Mouse (Mus musculus) limb, embryonic 12.5 days (tissue): ENCODE measurements around the gene Nr6a1. TPM values are rescaled to one million over a fixed set of nuclear protein-coding genes. Genes with fewer than 3 reads are reported as not detected.

Source experiments
- ATAC-seq: fragments of 200-750 bp; cut with Nextera tagmentation; 2 replicates; pipeline ENCODE4 v1.8.0; 2017; ENCODE audit warnings: low read depth, moderate TSS enrichment; ENCODE audit not compliant: insufficient number of reproducible peaks, insufficient read depth, low FRiP score, low TSS enrichment
- H3K27ac ChIP-seq: fragments of 300-500 bp; sonication (generic); 2 replicates; pipeline ENCODE4 v1.5.1; 2016; ENCODE audit warnings: mild to moderate bottlenecking, moderate library complexity
- H3K27me3 ChIP-seq: fragments of 300-500 bp; sonication (generic); 2 replicates; pipeline ENCODE4 v1.6.1; 2016; ENCODE audit warnings: mild to moderate bottlenecking, moderate library complexity
- H3K36me3 ChIP-seq: fragments of 300-500 bp; sonication (generic); 2 replicates; pipeline ENCODE4 v1.6.1; 2016; ENCODE audit warnings: mild to moderate bottlenecking, moderate library complexity
- H3K4me1 ChIP-seq: fragments of 300-500 bp; sonication (generic); replicated peaks from 2 replicates; pipeline ENCODE4 v1.6.1; 2016
- H3K4me2 ChIP-seq: fragments of 300-500 bp; sonication (generic); 2 replicates; pipeline ENCODE4 v1.6.1; 2016; ENCODE audit warnings: mild to moderate bottlenecking, moderate library complexity
- H3K4me3 ChIP-seq: fragments of 300-500 bp; sonication (generic); replicated peaks from 2 replicates; pipeline ENCODE4 v1.5.1; 2016; ENCODE audit warnings: mild to moderate bottlenecking
- H3K9ac ChIP-seq: fragments of 300-500 bp; sonication (generic); replicated peaks from 2 replicates; pipeline ENCODE4 v1.6.1; 2016; ENCODE audit warnings: mild to moderate bottlenecking, moderate library complexity
- H3K9me3 ChIP-seq: fragments of 300-500 bp; sonication (generic); 2 replicates; pipeline ENCODE4 v1.6.1; 2016; ENCODE audit warnings: mild to moderate bottlenecking, moderate library complexity
- WGBS: fragments of 180-500 bp; shearing (Covaris S2); methylation state at CpG from one replicate; pipeline ENCODE4 v1.1.7; 2016; 5-methylcytosine and 5-hydroxymethylcytosine counted together
- polyA plus RNA-seq: library from polyadenylated mRNA; unstranded; fragments of >200 nt; fragmentation: Nextera tagmentation; extraction: Ambion mirVana; gene quantifications from 2 replicates; pipeline ENCODE4 v1.2.1, GENCODE M21; 2016

Nr6a1 gene
- polyA plus RNA-seq, 1 experiment from 2014 or later: 0.85 TPM

GRCm38 (mm10) chr2:38866711-38867110 lies 60.8 kb downstream of the Nr6a1 start:
- Histone ChIP-seq H3K9me3 (no peaks in the 10 kb centered on the region), H3K27me3 (no peaks in the 10 kb centered on the region), H3K27ac (no peak overlapping the region), H3K4me3 (no peak overlapping the region), H3K36me3 (peaks cover 57% of the 10 kb centered on the region), H3K9ac (no peak overlapping the region), H3K4me2 (no peak overlapping the region), H3K4me1 (no peaks in the 10 kb centered on the region)
- WGBS: 82% methylated on average over 1 of the region's 1 CpGs
- no peak for ATAC-seq

GRCm38 (mm10) chr2:38864011-38864410 lies 63.5 kb downstream of the Nr6a1 start:
- H3K36me3 ChIP-seq: peaks cover 61% of the 10 kb centered on the region

GRCm38 (mm10) chr2:38851797-38852196 lies 75.7 kb downstream of the Nr6a1 start:
- H3K4me2 ChIP-seq: no peak overlapping the region
- no peak for ATAC-seq
- H3K36me3 ChIP-seq: peaks cover 61% of the 10 kb centered on the region
- H3K27me3 ChIP-seq: no peaks in the 10 kb centered on the region
- no peaks in the 10 kb centered on the region for H3K9me3 ChIP-seq
- no peaks in the 10 kb centered on the region for H3K4me1 ChIP-seq
- WGBS: 78% methylated on average over 1 of the region's 1 CpGs
- H3K9ac ChIP-seq: no peak overlapping the region
- no peak overlapping the region for H3K27ac ChIP-seq
- no peak overlapping the region for H3K4me3 ChIP-seq

More at GRCm38 (mm10) chr2:38864011-38864410, 63.5 kb downstream of the Nr6a1 start:
- Histone ChIP-seq H3K27me3 (no peaks in the 10 kb centered on the region), H3K4me3 (no peak overlapping the region), H3K9ac (no peak overlapping the region), H3K4me1 (no peaks in the 10 kb centered on the region), H3K9me3 (no peaks in the 10 kb centered on the region), H3K4me2 (no peak overlapping the region), H3K27ac (no peak overlapping the region)
- 60% methylated on average over 4 of the region's 4 CpGs for WGBS
- no peak for ATAC-seq

- no peaks in the 10 kb centered on the region for H3K9me3 ChIP-seq
- no peak overlapping the region for H3K4me3 ChIP-seq
- no peak overlapping the region for H3K4me2 ChIP-seq
- H3K27me3 ChIP-seq: no peaks in the 10 kb centered on the region
- no peaks in the 10 kb centered on the region for H3K4me1 ChIP-seq
- WGBS: 78% methylated on average over 2 of the region's 2 CpGs
- no peak overlapping the region for H3K9ac ChIP-seq
- H3K27ac ChIP-seq: no peak overlapping the region
- ATAC-seq: no peak
- peaks cover 57% of the 10 kb centered on the region for H3K36me3 ChIP-seq
Measured at GRCm38 (mm10) chr2:38846319-38846718, 81.2 kb downstream of the Nr6a1 start.

GRCm38 (mm10) chr2:38835489-38835888 lies 92.0 kb downstream of the Nr6a1 start:
- Histone ChIP-seq H3K27me3 (no peaks in the 10 kb centered on the region), H3K4me2 (no peak overlapping the region), H3K9me3 (no peaks in the 10 kb centered on the region), H3K27ac (no peak overlapping the region), H3K36me3 (peaks cover 56% of the 10 kb centered on the region), H3K4me3 (no peak overlapping the region), H3K9ac (no peak overlapping the region), H3K4me1 (no peaks in the 10 kb centered on the region)
- 96% methylated on average over 6 of the region's 6 CpGs for WGBS
- ATAC-seq: no peak

GRCm38 (mm10) chr2:38831976-38832375 lies 95.5 kb downstream of the Nr6a1 start:
- H3K9me3 ChIP-seq: no peaks in the 10 kb centered on the region
- H3K27me3 ChIP-seq: no peaks in the 10 kb centered on the region
- peaks cover 31% of the 10 kb centered on the region for H3K36me3 ChIP-seq
- H3K4me1 ChIP-seq: peaks cover 15% of the 10 kb centered on the region; the same call in 1 of the 2 replicates
- H3K9ac ChIP-seq: no peak overlapping the region
- H3K27ac ChIP-seq: no peak overlapping the region
- ATAC-seq: no peak
- no peak overlapping the region for H3K4me2 ChIP-seq
- no peak overlapping the region for H3K4me3 ChIP-seq

GRCm38 (mm10) chr2:38829521-38829920 lies 98.0 kb downstream of the Nr6a1 start:
- peaks cover 23% of the 10 kb centered on the region for H3K36me3 ChIP-seq
- no peak overlapping the region for H3K9ac ChIP-seq
- H3K9me3 ChIP-seq: no peaks in the 10 kb centered on the region
- H3K4me1 ChIP-seq: peaks cover 23% of the 10 kb centered on the region
- no peak overlapping the region for H3K4me3 ChIP-seq
- H3K27me3 ChIP-seq: no peaks in the 10 kb centered on the region
- ATAC-seq: no peak
- no peak overlapping the region for H3K4me2 ChIP-seq
- no peak overlapping the region for H3K27ac ChIP-seq
- 77% methylated on average over 1 of the region's 1 CpGs for WGBS

GRCm38 (mm10) chr2:38827801-38828306 lies 99.6 kb downstream of the Nr6a1 start:
- Histone ChIP-seq H3K4me1 (peaks cover 23% of the 10 kb centered on the region), H3K9me3 (no peaks in the 10 kb centered on the region), H3K9ac (no peak overlapping the region), H3K36me3 (peaks cover 16% of the 10 kb centered on the region), H3K4me3 (no peak overlapping the region), H3K27ac (no peak overlapping the region), H3K4me2 (no peak overlapping the region), H3K27me3 (no peaks in the 10 kb centered on the region)
- 81% methylated on average over 3 of the region's 3 CpGs for WGBS
- ATAC-seq: no peak

GRCm38 (mm10) chr2:38826189-38826588 lies 101.3 kb downstream of the Nr6a1 start:
- Histone ChIP-seq H3K4me3 (no peak overlapping the region), H3K27me3 (no peaks in the 10 kb centered on the region), H3K27ac (no peak overlapping the region), H3K4me1 (peaks cover 25% of the 10 kb centered on the region), H3K4me2 (peak overlapping the region; percentile 35), H3K9ac (no peak overlapping the region), H3K36me3 (peaks cover 8% of the 10 kb centered on the region), H3K9me3 (no peaks in the 10 kb centered on the region)
- no peak for ATAC-seq

- H3K4me1 ChIP-seq: peaks cover 25% of the 10 kb centered on the region
- peak overlapping the region; percentile 66 for H3K4me2 ChIP-seq
- H3K9ac ChIP-seq: peak overlapping the region; percentile 68
- 5% methylated on average over 15 of the region's 15 CpGs for WGBS
- H3K9me3 ChIP-seq: no peaks in the 10 kb centered on the region
- H3K4me3 ChIP-seq: peak overlapping the region; percentile 55
- H3K27me3 ChIP-seq: no peaks in the 10 kb centered on the region
- peak overlapping the region; percentile 93 for H3K27ac ChIP-seq
- no peaks in the 10 kb centered on the region for H3K36me3 ChIP-seq
- ATAC-seq: no peak
Measured at GRCm38 (mm10) chr2:38824791-38825768, 102.4 kb downstream of the Nr6a1 start.

GRCm38 (mm10) chr2:38823912-38824583 lies 103.4 kb downstream of the Nr6a1 start:
- WGBS: 2% methylated on average over 12 of the region's 12 CpGs
- H3K9ac ChIP-seq: peak overlapping the region; percentile 78

More at GRCm38 (mm10) chr2:38823912-38824583, 103.4 kb downstream of the Nr6a1 start:
- Histone ChIP-seq H3K27ac (peak overlapping the region; percentile 98), H3K9me3 (no peaks in the 10 kb centered on the region), H3K4me2 (peak overlapping the region; percentile 66), H3K4me3 (peak overlapping the region; percentile 55), H3K4me1 (peaks cover 25% of the 10 kb centered on the region), H3K36me3 (no peaks in the 10 kb centered on the region), H3K27me3 (no peaks in the 10 kb centered on the region)
- ATAC-seq: peak; percentile 80
